Mouse (Mus musculus) retina, postnatal 7 days (tissue): ENCODE results near the gene Eftud2.

Experiments used
- DNase-seq: peaks from one replicate; pipeline ENCODE4 v3.0.0-alpha.2; 2012; ENCODE audit warnings: low read depth, low spot score

Eftud2 gene

GRCm38 (mm10) chr11:102879558-102879957 lies 1.2 kb downstream of the Eftud2 start:
- no peak for DNase-seq

- DNase-seq = no peak
These were observed 5.9 kb downstream of the Eftud2 start for GRCm38 (mm10) chr11:102874801-102875334.

- DNase-seq = peak; percentile 60
These were observed 16.5 kb downstream of the Eftud2 start for GRCm38 (mm10) chr11:102864272-102864671.

DNA sequence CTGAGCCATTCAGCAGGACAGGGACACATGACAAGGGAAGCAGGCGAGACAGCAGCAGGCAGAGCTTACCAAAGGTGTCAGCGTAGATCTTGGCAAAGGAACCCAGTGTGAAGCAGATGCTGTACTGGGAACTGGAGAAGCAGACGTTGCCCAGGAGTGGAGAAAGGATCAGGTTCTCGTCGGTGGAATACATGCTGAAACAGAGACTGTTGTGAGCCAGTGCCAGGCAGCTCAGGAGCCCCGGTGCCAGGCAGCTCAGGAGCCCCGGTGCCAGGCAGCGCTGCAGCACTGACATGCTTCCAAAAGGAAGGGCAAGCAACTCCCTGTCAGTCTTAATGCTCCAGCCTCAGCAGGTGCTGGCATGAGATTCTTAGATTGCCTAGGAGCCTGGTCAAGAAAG lies 20.9 kb downstream of the Eftud2 start:
- DNase-seq = no peak

DNA sequence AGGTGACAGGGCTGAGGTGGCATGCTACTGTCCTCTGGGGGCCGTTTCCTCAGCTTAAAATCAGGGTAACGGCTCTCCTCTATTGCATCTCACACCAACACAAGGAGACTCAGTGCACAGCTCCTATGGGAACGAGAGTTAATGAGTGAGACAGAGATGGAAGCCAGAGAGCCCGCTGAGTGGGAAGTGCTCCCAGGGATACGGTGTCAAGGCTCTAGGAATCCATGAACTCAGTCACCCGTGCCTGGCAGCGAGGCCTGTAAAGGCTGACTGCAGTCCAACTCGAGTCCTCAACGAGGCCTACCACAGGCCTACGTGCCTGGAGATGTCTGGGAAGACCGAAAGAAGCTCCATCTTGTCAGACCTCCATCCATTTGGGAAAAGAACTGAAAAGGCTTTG lies 21.8 kb downstream of the Eftud2 start:
- no peak for DNase-seq

DNA sequence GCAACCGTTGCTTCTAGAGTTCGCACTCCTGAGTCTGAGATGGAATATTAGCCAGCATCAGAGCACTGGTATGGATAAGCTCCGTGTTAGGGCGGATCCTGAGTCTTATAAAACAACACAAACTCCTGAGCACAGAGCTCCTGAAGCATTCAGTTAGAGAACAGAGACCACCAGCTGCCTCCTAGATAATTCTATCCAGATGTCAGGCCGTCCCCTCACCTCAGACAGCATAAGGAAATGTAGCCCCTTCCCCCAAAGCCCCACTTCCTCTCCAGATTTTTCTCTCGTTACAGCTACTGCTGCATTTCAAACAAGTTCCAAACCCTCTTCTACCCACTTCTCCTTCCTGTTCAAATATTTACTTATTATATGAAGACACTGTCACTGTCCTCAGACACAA lies 24.8 kb downstream of the Eftud2 start:
- no peak for DNase-seq

DNA sequence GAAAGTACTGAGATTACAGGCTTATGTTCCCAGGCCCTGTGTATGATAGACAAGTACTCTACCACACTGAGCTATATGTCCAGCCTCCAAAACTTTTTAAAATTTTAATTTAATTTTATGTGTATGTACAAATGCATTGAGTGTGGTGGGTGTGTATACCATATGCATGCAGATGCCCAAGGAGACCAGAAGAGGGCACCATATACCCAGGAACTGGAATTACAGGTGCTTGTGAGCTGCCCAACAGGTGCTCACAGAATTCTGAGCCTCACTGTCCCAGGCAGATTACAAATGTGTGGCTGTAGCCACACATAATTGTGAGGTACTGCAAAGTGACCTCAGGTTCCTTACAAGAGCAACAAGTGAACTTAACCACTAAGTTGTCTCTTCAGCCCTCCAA lies 27.0 kb downstream of the Eftud2 start:
- DNase-seq = peak; percentile 31

DNA sequence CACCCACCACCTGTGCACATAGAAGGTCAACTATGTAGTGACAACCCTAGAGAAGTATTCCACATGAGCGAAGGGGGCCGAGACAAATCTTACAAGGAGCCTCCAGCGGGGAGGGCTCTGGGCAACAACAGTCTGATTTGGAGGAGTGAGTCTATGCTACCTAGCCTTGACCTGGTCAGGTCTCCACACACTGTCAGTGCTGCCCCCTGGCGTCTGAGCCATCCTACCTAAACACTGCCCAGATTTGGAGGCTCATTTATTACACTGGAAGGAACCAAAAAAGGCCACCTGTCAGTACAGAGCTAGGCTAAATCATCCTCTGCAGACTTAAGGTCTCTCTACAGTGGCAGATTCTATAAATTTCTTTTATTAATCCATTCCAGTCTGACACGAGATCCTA lies 28.9 kb downstream of the Eftud2 start:
- DNase-seq = peak; percentile 17

DNA sequence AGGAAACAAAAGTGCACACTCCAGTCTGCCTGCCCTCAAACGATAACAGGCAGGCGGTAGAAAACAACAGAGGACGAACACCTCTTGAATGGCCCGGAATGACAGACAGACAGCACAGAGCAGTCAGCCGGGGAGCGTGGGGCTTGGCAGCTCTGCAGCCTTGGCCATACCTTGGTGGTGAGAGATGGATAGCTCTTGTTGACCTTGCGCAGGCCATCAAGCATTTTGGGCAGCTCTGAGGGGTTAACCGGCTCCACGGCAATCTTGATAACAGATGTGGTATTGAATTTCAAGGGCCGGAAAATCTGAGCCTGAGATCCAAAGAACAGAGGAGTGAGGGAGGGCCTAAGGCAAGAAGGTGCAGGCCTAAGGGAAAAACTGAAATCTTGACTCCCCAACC lies 34.9 kb downstream of the Eftud2 start:
- no peak for DNase-seq

GRCm38 (mm10) chr11:102838616-102839150 lies 42.1 kb downstream of the Eftud2 start:
- no peak for DNase-seq

DNA sequence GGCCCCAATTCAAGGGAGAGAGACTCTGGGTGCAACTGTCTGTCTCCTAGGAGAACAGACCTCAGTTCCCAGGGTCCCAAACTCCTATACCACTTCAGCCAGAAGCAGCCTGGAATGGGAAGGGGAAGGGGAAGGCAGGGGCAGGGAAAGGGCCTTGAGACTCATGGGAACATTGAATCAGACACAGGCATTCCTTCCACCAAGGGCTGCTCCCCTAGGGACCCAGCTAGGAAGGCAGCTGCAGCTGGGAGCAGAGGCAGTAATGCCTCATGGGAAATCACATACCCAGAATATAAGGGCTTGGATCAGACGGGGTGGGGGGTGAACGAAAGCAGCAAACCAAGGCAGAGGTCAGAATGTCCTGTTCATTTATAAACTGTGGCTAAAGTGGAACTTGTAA lies 42.7 kb downstream of the Eftud2 start:
- DNase-seq = no peak

DNA sequence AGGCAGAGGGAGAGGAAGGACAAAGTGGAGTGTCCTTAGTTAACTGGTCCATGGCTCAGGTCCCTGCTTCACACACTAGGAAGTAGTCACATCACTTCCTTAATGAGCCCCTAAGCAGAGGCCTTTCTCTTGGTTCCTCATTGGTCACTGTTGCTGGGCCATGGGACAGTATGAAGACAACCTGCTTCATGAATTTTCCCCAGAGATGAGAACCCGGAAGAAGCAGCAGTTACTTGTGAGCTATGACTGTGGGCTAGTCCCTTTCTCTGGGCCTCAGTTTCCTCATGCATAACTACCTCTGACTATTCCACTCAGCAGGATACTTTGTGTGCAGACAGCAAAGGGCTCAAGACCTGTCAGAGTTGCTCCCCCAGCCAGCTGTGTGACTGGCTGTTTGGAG lies 43.4 kb downstream of the Eftud2 start:
- no peak for DNase-seq

DNA sequence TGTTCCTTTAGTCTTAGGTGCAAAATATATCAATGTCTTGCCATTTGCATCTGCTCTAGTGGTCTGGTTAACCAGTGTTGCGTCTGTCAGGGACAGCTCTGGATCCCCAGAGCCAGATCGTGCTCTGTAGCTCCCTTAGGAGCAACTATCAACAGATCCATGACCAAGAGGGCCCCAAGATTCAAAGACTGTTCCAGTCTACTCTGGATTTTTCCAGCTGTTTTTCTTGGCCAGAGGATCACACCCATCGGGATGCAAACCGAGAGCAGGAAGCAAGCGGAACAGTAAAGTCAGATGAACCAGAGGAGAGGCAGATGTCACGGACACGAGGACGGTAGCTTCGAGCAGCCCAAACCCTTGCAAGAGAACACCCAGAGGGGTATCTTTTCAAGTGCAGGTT lies 44.6 kb downstream of the Eftud2 start:
- no peak for DNase-seq

- no peak for DNase-seq
These were observed 45.2 kb downstream of the Eftud2 start, which contains the start of gene Higd1b for GRCm38 (mm10) chr11:102835549-102835948. TSS of gene Higd1b (plus strand) at chr11:102835849.

GRCm38 (mm10) chr11:102834219-102834618 lies 46.6 kb downstream of the Eftud2 start:
- DNase-seq = no peak

DNA sequence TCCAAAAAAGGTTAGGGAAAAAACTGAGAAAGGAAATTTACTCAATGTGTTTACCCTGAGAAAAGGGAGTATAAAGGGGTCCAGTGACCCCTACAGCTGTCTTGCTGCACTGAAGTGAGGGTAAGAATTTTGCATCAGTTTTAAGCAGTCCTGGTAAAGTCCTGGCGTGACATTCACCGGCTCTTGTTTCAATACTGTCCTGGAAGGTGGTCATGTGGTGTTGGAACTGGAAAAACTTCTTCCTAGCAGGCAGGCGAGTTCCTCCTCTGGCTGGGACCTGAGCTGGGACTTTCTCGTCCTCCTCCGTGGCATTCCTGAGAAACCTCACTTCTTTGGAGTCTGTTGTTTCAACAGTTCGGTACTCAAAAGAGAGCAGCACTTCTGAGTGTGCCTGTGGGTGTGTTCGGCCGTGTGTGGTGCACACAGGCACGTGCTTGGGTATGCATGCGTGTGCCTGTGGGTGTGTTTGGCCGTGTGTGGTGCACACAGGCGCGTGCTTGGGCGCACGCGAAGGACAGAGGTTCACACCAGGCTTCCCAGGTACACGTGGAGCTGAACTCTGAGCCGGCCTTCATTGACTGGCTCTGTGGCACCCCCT lies 48.0 kb downstream of the Eftud2 start:
- no peak for DNase-seq

- DNase-seq = no peak
These were observed 50.5 kb downstream of the Eftud2 start for GRCm38 (mm10) chr11:102830276-102830675.

GRCm38 (mm10) chr11:102827097-102827496 lies 53.7 kb downstream of the Eftud2 start:
- no peak for DNase-seq

DNA sequence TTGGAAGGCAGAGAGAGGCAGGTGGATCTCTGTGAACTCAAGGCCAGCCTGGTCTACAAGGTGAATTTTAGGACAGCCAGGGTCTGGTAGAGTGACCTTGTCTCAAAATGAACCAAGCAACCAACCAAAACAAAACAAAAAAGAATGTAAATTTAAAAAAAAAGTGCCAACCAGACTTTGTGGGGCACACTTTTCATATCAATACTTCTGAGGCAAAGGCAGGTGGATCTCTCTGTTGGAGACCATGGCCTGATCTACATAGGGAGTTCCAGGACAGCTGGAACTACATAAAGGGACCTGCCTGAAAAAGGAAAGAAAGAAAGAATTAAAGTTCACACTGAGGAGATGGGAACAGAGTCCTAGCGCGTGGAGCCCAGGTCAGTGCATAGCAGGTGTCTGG lies 54.3 kb downstream of the Eftud2 start:
- no peak for DNase-seq

- DNase-seq = no peak
These were observed 59.6 kb downstream of the Eftud2 start for GRCm38 (mm10) chr11:102821231-102821630.

GRCm38 (mm10) chr11:102820432-102820831 lies 60.4 kb downstream of the Eftud2 start:
- DNase-seq = no peak

GRCm38 (mm10) chr11:102819783-102820385 lies 60.9 kb downstream of the Eftud2 start:
- DNase-seq = no peak
